Mouse (Mus musculus) liver, embryonic 13.5 days (tissue): ENCODE measurements around the gene Tlcd2. TPM values are rescaled to one million over a fixed set of nuclear protein-coding genes. Genes with fewer than 3 reads are reported as not detected.
"Not testable (repeated sequence)": the region's sequence is repeated elsewhere in the genome, so short reads cannot be mapped to it uniquely, and the experiment has no call there.

Source experiments
- ATAC-seq: fragments of 200-750 bp; cut with Nextera tagmentation; 2 replicates; pipeline ENCODE4 v1.8.0; 2017; ENCODE audit warnings: low read depth, mild to moderate bottlenecking, moderate number of reproducible peaks, moderate library complexity
- DNase-seq: peaks from one replicate; pipeline ENCODE4 v3.0.0; 2022
- H3K27ac ChIP-seq: fragments of 300-500 bp; sonication (generic); 2 replicates; pipeline ENCODE4 v1.5.1; 2015; ENCODE audit warnings: moderate library complexity, mild to moderate bottlenecking, inconsistent platforms
- H3K27me3 ChIP-seq: fragments of 300-500 bp; sonication (generic); 2 replicates; pipeline ENCODE4 v1.6.1; 2015; ENCODE audit warnings: mild to moderate bottlenecking, inconsistent platforms
- H3K36me3 ChIP-seq: fragments of 300-500 bp; sonication (generic); 2 replicates; pipeline ENCODE4 v1.6.1; 2015; ENCODE audit warnings: mild to moderate bottlenecking, inconsistent platforms
- H3K4me1 ChIP-seq: fragments of 300-500 bp; sonication (generic); replicated peaks from 2 replicates; pipeline ENCODE4 v1.6.1; 2015; ENCODE audit warnings: inconsistent platforms
- H3K4me2 ChIP-seq: fragments of 300-500 bp; sonication (generic); 2 replicates; pipeline ENCODE4 v1.6.1; 2015; ENCODE audit warnings: inconsistent platforms, mild to moderate bottlenecking, moderate library complexity
- H3K4me3 ChIP-seq: fragments of 300-500 bp; sonication (generic); replicated peaks from 2 replicates; pipeline ENCODE4 v1.5.1; 2015; ENCODE audit warnings: mild to moderate bottlenecking, inconsistent platforms
- H3K9ac ChIP-seq: fragments of 300-500 bp; sonication (generic); 2 replicates; pipeline ENCODE4 v1.6.1; 2015; ENCODE audit warnings: mild to moderate bottlenecking, inconsistent platforms
- H3K9me3 ChIP-seq: fragments of 300-500 bp; sonication (generic); replicated peaks from 2 replicates; pipeline ENCODE4 v1.6.1; 2016; ENCODE audit warnings: inconsistent platforms
- WGBS: fragments of 180-500 bp; shearing (Covaris S2); methylation state at CpG from one replicate; pipeline ENCODE4 v1.1.7; 2015; ENCODE audit not compliant: insufficient replicate concordance; 5-methylcytosine and 5-hydroxymethylcytosine counted together
- polyA plus RNA-seq: library from polyadenylated mRNA; unstranded; fragments of >200 nt; fragmentation: Nextera tagmentation; extraction: Ambion mirVana; gene quantifications from 2 replicates; pipeline ENCODE4 v1.2.1, GENCODE M21; 2015

Gene Tlcd2
- polyA plus RNA-seq, 1 experiment from 2014 or later: 18.8 TPM

DNA sequence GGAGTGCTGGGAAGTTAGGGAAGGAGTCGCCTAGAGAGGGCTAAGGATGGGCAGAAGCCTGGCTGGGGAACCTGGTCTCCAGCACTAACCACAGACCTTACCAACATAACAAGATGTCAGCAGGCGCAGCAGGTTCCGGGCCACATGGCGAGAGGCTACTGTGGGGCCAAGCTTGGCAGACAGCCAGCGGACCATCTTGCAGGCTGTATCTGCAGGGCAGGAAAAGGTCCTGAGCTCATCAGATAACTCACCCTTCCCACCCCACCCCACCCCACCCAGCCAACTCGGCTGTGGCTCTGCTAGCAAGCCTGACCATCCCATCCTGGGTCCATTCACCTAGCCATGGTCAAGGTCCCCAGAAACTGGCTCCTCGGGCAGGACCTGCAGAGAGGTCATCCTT is 11.8 kb upstream of the Tlcd2 start:
- no peaks in the 10 kb centered on the region for H3K27me3 ChIP-seq
- H3K9me3 ChIP-seq: no peaks in the 10 kb centered on the region
- 19% methylated on average over 7 of the region's 7 CpGs for WGBS
- peaks cover 87% of the 10 kb centered on the region for H3K4me1 ChIP-seq
- peaks cover 70% of the 10 kb centered on the region for H3K36me3 ChIP-seq
- H3K27ac ChIP-seq: peak overlapping the region; percentile 99
- H3K4me2 ChIP-seq: peak overlapping the region; percentile 100
- peak overlapping the region; percentile 60 for H3K4me3 ChIP-seq
- H3K9ac ChIP-seq: peak overlapping the region; percentile 83
- DNase-seq (peak; percentile 77), ATAC-seq (peak; percentile 72)

DNA sequence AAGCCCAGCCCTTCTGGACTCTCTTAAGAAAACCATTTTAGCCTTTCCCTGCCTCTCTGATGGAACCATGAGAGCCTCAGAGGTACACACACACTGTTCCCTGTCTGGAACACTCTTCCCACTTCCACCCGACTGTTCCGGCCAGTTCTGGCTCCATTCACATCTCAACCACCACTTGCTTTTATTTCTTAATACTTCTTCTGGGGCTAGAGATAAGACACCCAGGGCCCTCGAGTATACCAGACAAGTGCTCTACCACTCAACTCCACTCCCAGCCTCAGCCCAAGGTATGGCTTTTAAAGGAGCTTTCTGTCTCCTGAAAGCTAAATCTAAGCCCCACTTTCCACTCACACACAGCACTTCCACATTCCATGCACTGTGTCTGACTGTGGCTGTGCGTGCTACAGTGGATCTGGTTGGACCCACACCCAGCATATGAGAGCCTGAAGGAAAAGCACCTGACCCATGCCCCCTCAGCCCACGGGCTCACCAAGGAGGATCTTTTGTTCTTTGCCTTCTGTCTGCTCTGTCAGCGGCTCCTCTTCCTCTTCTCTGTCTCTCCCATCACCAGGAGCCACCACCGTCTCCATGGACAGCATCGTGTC is 11.1 kb upstream of the Tlcd2 start:
- Histone ChIP-seq H3K27me3 (no peaks in the 10 kb centered on the region), H3K9ac (peak overlapping the region; percentile 83), H3K9me3 (no peaks in the 10 kb centered on the region), H3K4me2 (peak overlapping the region; percentile 100), H3K27ac (peak overlapping the region; percentile 99), H3K4me1 (peaks cover 87% of the 10 kb centered on the region), H3K36me3 (peaks cover 63% of the 10 kb centered on the region), H3K4me3 (peak overlapping the region; percentile 60)
- ATAC-seq: peak; percentile 74
- 41% methylated on average over 8 of the region's 8 CpGs for WGBS
- peak; percentile 67 for DNase-seq

- Histone ChIP-seq H3K27me3 (no peaks in the 10 kb centered on the region), H3K4me1 (peaks cover 89% of the 10 kb centered on the region), H3K9ac (peak overlapping the region; percentile 83), H3K27ac (peak overlapping the region; percentile 99), H3K36me3 (peaks cover 58% of the 10 kb centered on the region), H3K9me3 (no peaks in the 10 kb centered on the region), H3K4me3 (peak overlapping the region; percentile 60), H3K4me2 (peak overlapping the region; percentile 100)
- DNase-seq: no peak
- 41% methylated on average over 15 of the region's 15 CpGs for WGBS
- ATAC-seq: peak; percentile 51
These were observed 10.6 kb upstream of the Tlcd2 start for GRCm38 (mm10) chr11:75450936-75451335.

DNA sequence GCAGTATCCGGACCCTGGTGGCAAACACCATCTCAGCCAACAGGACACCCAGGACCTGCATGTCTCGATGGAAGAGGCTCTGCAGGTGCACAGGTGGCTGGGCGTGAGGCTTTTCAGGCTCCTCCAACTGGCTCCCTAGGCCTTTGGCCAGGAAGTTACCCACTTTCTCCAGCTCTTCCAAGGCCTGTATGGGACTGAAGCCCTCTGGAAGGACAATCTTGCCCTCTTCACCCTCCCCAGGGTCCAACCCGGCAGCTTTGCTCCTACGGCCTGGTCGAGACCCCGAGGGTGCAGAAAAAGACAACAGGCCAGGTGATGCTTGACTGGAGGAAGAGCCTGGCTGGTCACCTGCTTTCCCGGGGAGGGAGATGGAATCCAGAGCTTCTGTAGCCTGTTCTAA is 9.4 kb upstream of the Tlcd2 start:
- peak overlapping the region; percentile 100 for H3K4me2 ChIP-seq
- peak overlapping the region; percentile 99 for H3K27ac ChIP-seq
- 91% methylated on average over 8 of the region's 8 CpGs for WGBS

DNA sequence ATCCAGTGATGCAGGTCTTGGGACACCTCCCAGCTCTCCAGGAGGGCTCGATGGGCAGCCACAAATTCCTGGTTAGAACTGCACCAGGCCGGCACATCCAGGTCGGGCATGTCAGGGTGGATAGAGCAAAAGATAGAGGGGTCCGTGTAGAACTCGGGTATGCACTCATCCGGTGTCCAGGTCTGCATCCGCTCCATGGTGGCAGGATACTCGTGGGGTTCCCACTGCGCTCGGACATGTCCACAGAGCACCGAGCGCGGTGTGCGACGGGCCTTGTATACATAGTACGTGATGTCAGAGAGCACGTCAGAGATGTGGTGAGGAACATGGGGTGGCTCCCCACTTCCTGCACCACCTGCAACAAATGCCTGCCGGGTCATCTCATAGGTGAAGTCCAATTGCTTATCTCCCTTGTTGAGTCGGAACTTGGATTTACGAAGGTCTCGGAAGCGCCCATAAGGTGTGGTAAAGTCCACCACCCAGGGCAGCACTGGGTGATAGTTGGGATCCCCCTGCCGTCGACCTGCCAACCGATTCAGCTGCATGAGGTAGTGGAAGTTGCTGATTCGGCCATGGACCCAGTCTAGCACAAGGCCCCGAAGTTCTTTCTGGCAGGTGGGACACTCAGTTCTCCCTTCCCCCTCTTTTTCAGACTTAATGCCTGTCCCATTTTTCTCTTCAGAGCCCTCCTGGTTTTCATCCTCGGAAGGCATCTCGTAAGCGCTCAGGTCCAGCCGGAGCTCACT is 8.5 kb upstream of the Tlcd2 start:
- no peaks in the 10 kb centered on the region for H3K9me3 ChIP-seq
- DNase-seq (no peak), ATAC-seq (no peak)
- peak overlapping the region; percentile 99 for H3K27ac ChIP-seq
- no peaks in the 10 kb centered on the region for H3K27me3 ChIP-seq
- H3K4me3 ChIP-seq: peak overlapping the region; percentile 73
- H3K4me2 ChIP-seq: peak overlapping the region; percentile 100
- H3K9ac ChIP-seq: peak overlapping the region; percentile 88
- H3K36me3 ChIP-seq: peaks cover 37% of the 10 kb centered on the region
- H3K4me1 ChIP-seq: peaks cover 95% of the 10 kb centered on the region
- WGBS: 88% methylated on average over 31 of the region's 31 CpGs

More for the DNA sequence above, 9.4 kb upstream of the Tlcd2 start:
- ATAC-seq: no peak
- Histone ChIP-seq H3K36me3 (peaks cover 46% of the 10 kb centered on the region), H3K9me3 (no peaks in the 10 kb centered on the region), H3K4me1 (peaks cover 97% of the 10 kb centered on the region), H3K9ac (peak overlapping the region; percentile 83), H3K4me3 (peak overlapping the region; percentile 60), H3K27me3 (no peaks in the 10 kb centered on the region)
- DNase-seq: no peak

- H3K4me2 ChIP-seq: peak within 1 kb of the TSS; percentile 100
- ATAC-seq (peak; percentile 75), DNase-seq (peak; percentile 84)
- H3K4me3 ChIP-seq: peak within 1 kb of the TSS; percentile 73
- peaks cover 95% of the 10 kb centered on the region for H3K4me1 ChIP-seq
- peak within 1 kb of the TSS; percentile 99 for H3K27ac ChIP-seq
- no peaks in the 10 kb centered on the region for H3K27me3 ChIP-seq
- no peaks in the 10 kb centered on the region for H3K9me3 ChIP-seq
- WGBS: 4% methylated on average over 56 of the region's 56 CpGs
- peak within 1 kb of the TSS; percentile 88 for H3K9ac ChIP-seq
- peaks cover 25% of the 10 kb centered on the region for H3K36me3 ChIP-seq
These were observed 7.3 kb upstream of the Tlcd2 start, which contains the start of gene Wdr81 for GRCm38 (mm10) chr11:75453991-75454930. Gene Wdr81 (minus strand): TSS chr11:75454717.

DNA sequence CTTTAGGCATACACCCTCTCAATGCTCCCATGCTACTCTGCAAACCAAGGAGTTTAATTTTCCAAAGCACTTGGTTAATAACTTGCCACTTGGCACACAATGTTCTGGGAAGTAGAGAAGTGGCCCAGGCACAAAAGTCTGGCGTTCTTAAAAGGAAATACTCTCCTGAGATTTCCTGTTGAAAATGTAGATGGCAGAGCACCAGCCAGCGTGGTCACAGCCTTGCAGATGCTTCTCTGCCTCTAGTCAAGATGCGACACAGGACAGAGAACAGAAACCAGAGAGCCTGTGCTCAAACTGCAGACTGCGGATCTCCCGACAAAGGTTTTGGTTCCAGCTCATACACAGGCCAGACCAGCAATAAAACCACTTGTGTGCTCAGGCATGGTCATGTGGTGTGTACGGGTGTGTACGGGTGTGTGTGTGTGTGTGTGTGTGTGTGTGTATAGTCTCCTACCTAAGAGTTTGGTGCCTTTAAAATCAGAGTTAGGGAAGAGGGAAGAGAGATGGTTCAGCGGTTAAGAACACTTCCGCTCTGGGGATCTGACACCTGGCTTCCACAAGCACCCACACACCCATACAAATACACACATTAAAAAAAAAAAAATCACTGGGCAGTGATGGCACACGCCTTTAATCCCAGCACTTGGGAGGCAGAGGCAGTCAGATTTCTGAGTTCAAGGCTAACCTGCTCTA is 6.3 kb upstream of the Tlcd2 start:
- Histone ChIP-seq H3K4me3 (peak overlapping the region; percentile 73), H3K4me2 (peak overlapping the region; percentile 100), H3K27me3 (no peaks in the 10 kb centered on the region), H3K4me1 (peaks cover 95% of the 10 kb centered on the region), H3K9me3 (no peaks in the 10 kb centered on the region), H3K36me3 (peaks cover 23% of the 10 kb centered on the region), H3K9ac (peak overlapping the region; percentile 88), H3K27ac (peak overlapping the region; percentile 83)
- ATAC-seq: no peak
- no peak for DNase-seq
- WGBS: 71% methylated on average over 10 of the region's 10 CpGs

DNA sequence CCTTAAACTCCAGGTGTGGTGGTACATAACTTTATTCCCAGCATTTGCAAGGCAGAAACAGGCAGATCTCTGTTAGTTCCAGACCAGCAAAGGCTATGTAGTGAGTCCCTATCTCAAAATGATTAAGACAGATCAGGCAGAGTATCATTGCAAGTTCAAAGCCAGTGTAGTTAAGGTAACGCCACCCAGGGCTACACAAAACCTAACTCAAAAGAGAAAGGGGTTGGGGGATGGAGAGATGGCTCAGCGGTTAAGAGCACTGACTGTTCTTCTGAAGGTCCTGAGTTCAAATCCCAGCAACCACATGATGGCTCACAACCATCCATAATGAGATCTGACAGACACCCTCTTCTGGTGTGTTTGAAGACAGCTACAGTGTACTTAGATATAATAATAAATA is 5.5 kb upstream of the Tlcd2 start:
- not testable (repeated sequence) for ATAC-seq, H3K9ac ChIP-seq
- peaks cover 91% of the 10 kb centered on the region for H3K4me1 ChIP-seq

DNA sequence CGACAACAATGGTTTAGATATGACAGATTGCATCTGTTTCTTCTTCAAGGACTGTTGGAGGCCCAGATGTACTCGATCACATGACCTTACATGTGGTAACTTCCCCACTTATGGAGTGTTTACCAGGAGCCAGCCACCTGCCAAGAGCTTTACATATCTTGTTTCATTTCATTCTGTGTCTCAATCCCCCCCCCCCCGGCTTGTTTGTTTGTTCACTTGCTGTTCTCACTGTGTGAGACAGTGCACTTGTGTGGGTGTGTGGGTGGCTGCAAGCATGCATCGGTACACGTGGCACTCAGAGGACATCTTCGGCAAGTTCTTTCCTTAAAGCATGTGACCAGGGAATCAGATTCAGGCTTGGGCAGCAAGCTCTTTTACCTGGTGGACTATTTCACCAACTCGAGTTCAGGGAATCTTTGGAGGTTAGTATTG is 5.1 kb upstream of the Tlcd2 start:
- H3K4me1 ChIP-seq: peaks cover 87% of the 10 kb centered on the region

More for the DNA sequence above, 5.5 kb upstream of the Tlcd2 start:
- not testable (repeated sequence) for H3K27me3 ChIP-seq, H3K4me3 ChIP-seq, DNase-seq, H3K4me2 ChIP-seq, H3K9me3 ChIP-seq, H3K27ac ChIP-seq
- WGBS: 82% methylated on average over 2 of the region's 2 CpGs
- H3K36me3 ChIP-seq: peaks cover 23% of the 10 kb centered on the region

DNA sequence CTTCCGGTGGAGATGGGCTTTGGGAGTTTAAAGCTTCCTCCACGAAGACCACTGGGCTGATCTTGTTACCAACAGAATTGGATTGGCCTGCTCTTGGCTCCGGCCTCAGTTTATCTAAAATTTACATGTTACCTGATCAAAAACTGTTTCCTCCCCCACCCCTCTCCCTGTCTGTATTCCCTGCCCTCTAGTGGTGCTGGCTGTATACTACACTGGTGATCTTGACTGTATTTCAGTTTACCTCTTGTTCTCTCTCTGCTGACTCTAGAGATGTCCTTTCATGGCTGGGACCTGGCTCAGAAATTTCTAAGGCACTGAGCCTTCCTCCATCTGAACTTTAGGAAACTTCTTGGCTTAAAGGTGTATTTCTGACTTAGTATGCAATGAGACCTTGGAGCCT is 3.3 kb upstream of the Tlcd2 start:
- Histone ChIP-seq H3K27ac (peak overlapping the region; percentile 99), H3K4me1 (peaks cover 82% of the 10 kb centered on the region)

More for the DNA sequence above, 5.1 kb upstream of the Tlcd2 start:
- 0 out of 2 replicates have a peak overlapping the region, but pooled peaks have one; percentile 2 for H3K27ac ChIP-seq
- H3K9ac ChIP-seq: no peak overlapping the region
- DNase-seq (no peak), ATAC-seq (no peak)
- H3K9me3 ChIP-seq: no peaks in the 10 kb centered on the region
- no peak overlapping the region for H3K4me2 ChIP-seq
- H3K36me3 ChIP-seq: peaks cover 20% of the 10 kb centered on the region
- no peaks in the 10 kb centered on the region for H3K27me3 ChIP-seq
- 75% methylated on average over 7 of the region's 7 CpGs for WGBS
- H3K4me3 ChIP-seq: no peak overlapping the region

More for the DNA sequence above, 3.3 kb upstream of the Tlcd2 start:
- Histone ChIP-seq H3K9ac (no peak overlapping the region), H3K4me2 (peak overlapping the region; percentile 25), H3K9me3 (no peaks in the 10 kb centered on the region), H3K27me3 (no peaks in the 10 kb centered on the region), H3K4me3 (no peak overlapping the region; the same call in 1 of the 2 replicates), H3K36me3 (peaks cover 3% of the 10 kb centered on the region; the same call in 1 of the 2 replicates)
- ATAC-seq: no peak
- WGBS: 20% methylated on average over 3 of the region's 3 CpGs
- DNase-seq: no peak
